Mouse (Mus musculus) bone marrow, adult 2 months (tissue): ENCODE measurements around the gene Zswim9.

Source experiments
- CTCF ChIP-seq: fragments of 200-500 bp; IDR thresholded peaks from 2 replicates; pipeline ENCODE4 v1.5.1; 2011; ENCODE audit warnings: low read length, control low read depth; ENCODE audit not compliant: control insufficient read depth, insufficient read depth
- POLR2A ChIP-seq: fragments of 200-500 bp; IDR thresholded peaks from 2 replicates; pipeline ENCODE4 v1.6.1; 2011; ENCODE audit warnings: low read depth, mild to moderate bottlenecking, control low read depth, low read length, borderline replicate concordance; ENCODE audit not compliant: control insufficient read depth

- TF ChIP-seq CTCF (no peak), POLR2A (no peak)
Observed at GRCm38 (mm10) chr7:13264396-13264795, 14.1 kb downstream of the Zswim9 start.
